Mouse (Mus musculus) liver, postnatal 0 days (tissue): ENCODE data around the gene Bcorl1.

Experiments
- CTCF ChIP-seq: sonication (generic); IDR thresholded peaks from 2 replicates; pipeline ENCODE4 v1.5.1; 2016; ENCODE audit warnings: antibody characterized with exemption, low read depth
- EP300 ChIP-seq: IDR thresholded peaks from 2 replicates; pipeline ENCODE4 v1.6.1; 2016; ENCODE audit warnings: antibody characterized with exemption, low read depth, mild to moderate bottlenecking

DNA sequence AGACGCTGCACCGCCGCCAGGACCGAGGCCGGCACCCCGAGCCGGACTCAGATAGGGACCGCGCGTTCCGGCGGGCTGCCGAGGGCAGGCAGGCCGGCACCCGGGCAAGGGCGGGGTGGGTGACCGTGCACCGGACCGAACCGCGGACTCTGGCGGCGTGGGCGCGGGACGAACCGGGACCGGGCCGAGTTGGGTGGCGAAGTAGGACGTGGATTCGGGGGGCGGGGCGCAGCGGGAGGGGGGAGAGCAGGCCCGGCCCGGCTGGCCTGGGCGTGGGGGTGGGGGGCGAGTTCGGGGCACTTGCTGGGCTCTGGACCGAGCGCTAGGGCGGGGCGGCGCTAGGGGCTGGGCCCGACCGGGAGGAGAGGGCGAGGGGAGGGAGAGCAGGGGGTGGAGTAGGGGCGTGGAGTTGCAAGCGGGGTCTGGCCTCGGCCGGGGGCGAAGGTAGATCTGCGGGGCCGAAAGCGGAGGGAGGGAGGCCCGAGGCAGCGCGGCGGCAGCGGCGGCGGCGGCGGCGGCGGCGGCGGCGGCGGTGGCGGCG is 533 bp downstream of the Bcorl1 start:
- no peak for TF ChIP-seq EP300
- TF ChIP-seq CTCF = no peak
